Mouse (Mus musculus): ENCODE results near the gene Pole2. TPM values are rescaled to one million over a fixed set of nuclear protein-coding genes. Genes with fewer than 3 reads are reported as not detected.

Pole2 gene
- total and polyA plus RNA-seq, 3 experiments, result 14.4 to 89.5 (median 18.0) TPM

DNA sequence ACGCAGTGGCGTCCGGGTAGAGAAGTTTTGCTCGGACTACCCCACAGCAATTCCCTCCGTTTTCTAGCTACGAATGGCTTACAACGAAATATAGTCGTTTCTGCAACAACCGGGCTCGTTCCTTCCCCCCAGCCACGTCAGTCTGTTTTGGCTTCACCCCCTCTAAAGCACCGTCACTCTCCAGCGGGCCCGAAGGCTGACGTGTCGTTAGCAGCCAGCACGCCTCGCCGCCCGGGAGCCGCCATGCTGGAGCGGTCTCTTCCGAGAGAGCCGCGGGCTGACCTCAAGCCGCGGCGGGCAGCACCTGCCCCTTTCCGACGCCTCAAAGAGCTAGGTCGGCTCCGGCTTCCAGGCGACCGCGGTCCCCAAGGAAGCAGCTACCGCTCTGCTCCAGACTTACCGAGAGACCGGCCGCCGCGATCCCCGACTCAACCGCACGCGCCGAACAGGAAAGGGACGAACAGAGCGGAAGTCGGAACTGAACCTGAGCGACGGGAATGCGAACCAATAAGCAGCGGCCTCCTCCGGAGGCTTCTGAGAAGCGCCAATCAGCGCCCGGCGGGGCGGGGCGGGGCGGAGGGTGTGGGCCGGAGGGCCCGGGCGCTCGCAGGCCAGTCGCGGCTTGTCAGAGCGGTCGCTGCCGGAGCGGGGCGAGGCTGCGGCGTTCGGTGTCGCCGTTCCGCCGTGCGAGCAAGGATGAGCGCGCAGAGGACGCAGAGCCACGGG, 44.2 kb downstream of the Pole2 start, which contains the start of the genes Rpl36al and Mgat2 (continued):
- peak; percentile 98 for TF ChIP-seq ZMIZ1 (IDR thresholded peaks at IDR 0.05; ENCODE audit: low read depth, low read length)
- TF ChIP-seq KAT2A (conservative IDR thresholded peaks at IDR 0.05; ENCODE audit: low read depth, low read length), result no peak; the same call in 1 of the 2 replicates
- peak; percentile 86 for TF ChIP-seq MXI1 (IDR thresholded peaks at IDR 0.05; ENCODE audit: low read depth, low read length)
- TF ChIP-seq TAL1 (IDR thresholded peaks at IDR 0.05; ENCODE audit: low read length), result no peak
- no peak for TF ChIP-seq MAFK (IDR thresholded peaks at IDR 0.05; ENCODE audit: borderline replicate concordance, low read depth, low read length)
- TF ChIP-seq RAD21 (IDR thresholded peaks at IDR 0.05; ENCODE audit: low read depth, low read length), result no peak
- TF ChIP-seq GABPA (IDR thresholded peaks at IDR 0.05; ENCODE audit: low read depth, low read length), result no peak
- TF ChIP-seq E2F4 (IDR thresholded peaks at IDR 0.05; ENCODE audit: borderline replicate concordance, low read depth, low read length), result no peak
- no peak for TF ChIP-seq CTCF (IDR thresholded peaks at IDR 0.05 in 2 of 3, conservative IDR thresholded peaks at IDR 0.05 in 1 of 3; ENCODE audit: control insufficient read depth in 1 of 3, insufficient read depth in 1 of 3, low read depth in 2 of 3, low read length in 3 of 3, poor library complexity in 1 of 3, severe bottlenecking in 1 of 3)
- peak; percentile 92 for TF ChIP-seq TBP (IDR thresholded peaks at IDR 0.05; ENCODE audit: low read depth, low read length)

DNA sequence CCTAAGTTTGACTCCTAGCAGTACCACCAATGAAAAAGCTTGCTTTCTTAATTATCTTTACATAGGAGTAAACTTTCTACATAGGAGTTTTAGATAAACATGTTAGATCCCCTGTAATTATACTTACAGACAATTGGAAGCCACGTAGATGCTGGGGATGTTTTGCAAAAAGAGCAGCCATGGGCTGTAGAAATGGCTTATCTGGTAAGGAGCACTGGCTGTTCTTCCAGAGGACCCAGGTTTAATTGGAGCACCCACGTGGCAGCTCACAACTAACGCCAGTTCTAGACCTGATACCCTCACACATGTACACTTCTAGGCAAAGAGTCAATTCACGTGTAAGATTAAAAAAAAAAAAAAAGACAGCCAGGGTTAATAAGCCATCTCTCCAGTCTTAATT, 46.2 kb downstream of the Pole2 start:
- H3K36me3 ChIP-seq (ENCODE audit: control insufficient read depth in 1 of 2, insufficient read depth in 2 of 2, low read length in 2 of 2), result peaks cover 8 to 20% of the 10 kb centered on the region in 2 experiments
- H3K9me3 ChIP-seq (replicated peaks; ENCODE audit: insufficient read depth, low read length), result no peaks in the 10 kb centered on the region
- H3K4me3 ChIP-seq (ENCODE audit: control insufficient read depth in 1 of 2, insufficient read depth in 1 of 2, low read depth in 2 of 2, low read length in 2 of 2), result no peak overlapping the region
- H3K9ac ChIP-seq (ENCODE audit: control insufficient read depth, low read depth, low read length, poor library complexity, severe bottlenecking), result no peak overlapping the region
- H3K27ac ChIP-seq (ENCODE audit: control insufficient read depth, low read depth, low read length), result no peak overlapping the region
- no peak for TF ChIP-seq SMC3 (IDR thresholded peaks at IDR 0.05; ENCODE audit: low read depth, low read length)
- no peak for TF ChIP-seq MAZ (IDR thresholded peaks at IDR 0.05; ENCODE audit: low read depth, low read length)
- TF ChIP-seq TCF12 (IDR thresholded peaks at IDR 0.05; ENCODE audit: low read depth, low read length), result no peak
- TF ChIP-seq KAT2A (conservative IDR thresholded peaks at IDR 0.05; ENCODE audit: low read depth, low read length), result no peak
- peak; percentile 61; the same call in 1 of the 2 replicates for TF ChIP-seq POLR2AphosphoS2 (IDR thresholded peaks at IDR 0.05; ENCODE audit: low read length)
- peak in 1 of 2 experiments; percentile 46; a peak in 2 of 4 replicates for TF ChIP-seq POLR2A (IDR thresholded peaks at IDR 0.05; ENCODE audit: control insufficient read depth in 1 of 2, insufficient read depth in 1 of 2, low read depth in 1 of 2, low read length in 2 of 2, poor library complexity in 1 of 2)
- no peak for TF ChIP-seq E2F4 (IDR thresholded peaks at IDR 0.05; ENCODE audit: borderline replicate concordance, low read depth, low read length)
- TF ChIP-seq CTCF (IDR thresholded peaks at IDR 0.05 in 2 of 3, conservative IDR thresholded peaks at IDR 0.05 in 1 of 3; ENCODE audit: control insufficient read depth in 1 of 3, insufficient read depth in 1 of 3, low read depth in 2 of 3, low read length in 3 of 3, poor library complexity in 1 of 3, severe bottlenecking in 1 of 3), result no peak
- TF ChIP-seq NELFE (IDR thresholded peaks at IDR 0.05; ENCODE audit: low read depth, low read length), result no peak
- peak; percentile 41; the same call in 1 of the 2 replicates for TF ChIP-seq ZNF384 (IDR thresholded peaks at IDR 0.05; ENCODE audit: low read depth, low read length)
- TF ChIP-seq TBP (IDR thresholded peaks at IDR 0.05; ENCODE audit: low read depth, low read length), result no peak
- TF ChIP-seq GABPA (IDR thresholded peaks at IDR 0.05; ENCODE audit: low read depth, low read length), result no peak
- no peak for TF ChIP-seq MEF2A (IDR thresholded peaks at IDR 0.05; ENCODE audit: extremely low read depth, insufficient replicate concordance, low read depth, low read length, poor library complexity, severe bottlenecking)
- TF ChIP-seq BHLHE40 (IDR thresholded peaks at IDR 0.05; ENCODE audit: borderline replicate concordance, low read depth, low read length), result no peak
- H3K79me2 ChIP-seq (ENCODE audit: control insufficient read depth, insufficient read depth, low read length, poor library complexity), result peaks cover 33% of the 10 kb centered on the region
- no peaks in the 10 kb centered on the region for H3K27me3 ChIP-seq (ENCODE audit: control insufficient read depth in 1 of 2, insufficient read depth in 2 of 2, low read length in 2 of 2)
- H3K4me1 ChIP-seq (ENCODE audit: control insufficient read depth in 1 of 2, insufficient read depth in 2 of 2, low read length in 2 of 2), result peaks cover 7% of the 10 kb centered on the region in 2 experiments; a peak in 3 of 4 replicates
- DNase-seq (ENCODE audit: low read depth, low spot score), result no peak

Data from MEL (cell line).